Mouse (Mus musculus): ENCODE results near the gene Ryr3. TPM values are rescaled to one million over a fixed set of nuclear protein-coding genes. Genes with fewer than 3 reads are reported as not detected.

Ryr3 gene
- total RNA-seq, 2 experiments from 2014 or later: 76.9 to 86.6 TPM

- no peak for DNase-seq (ENCODE audit: low spot score in 2 of 2)
- TF ChIP-seq CTCF (conservative IDR thresholded peaks at IDR 0.05): no peak
- H3K27ac ChIP-seq: no peak overlapping the region
- H3K4me3 ChIP-seq: no peak overlapping the region
Observed at GRCm38 (mm10) chr2:113076396-113076795, 140.5 kb downstream of the Ryr3 start.

GRCm38 (mm10) chr2:113059367-113059766 lies 157.5 kb downstream of the Ryr3 start:
- no peak for DNase-seq (ENCODE audit: low spot score in 2 of 2)
- H3K4me3 ChIP-seq: no peak overlapping the region
- H3K27ac ChIP-seq: peak overlapping the region; percentile 61; the same call in 1 of the 2 replicates
- TF ChIP-seq CTCF (conservative IDR thresholded peaks at IDR 0.05): no peak

GRCm38 (mm10) chr2:113058914-113059313 lies 158.0 kb downstream of the Ryr3 start:
- no peak for TF ChIP-seq CTCF (conservative IDR thresholded peaks at IDR 0.05)
- DNase-seq (ENCODE audit: low spot score in 2 of 2): peak; percentile 77 to 88
- Histone ChIP-seq H3K27ac (peak overlapping the region; percentile 61; the same call in 1 of the 2 replicates), H3K4me3 (no peak overlapping the region)

GRCm38 (mm10) chr2:113058116-113058515 lies 158.8 kb downstream of the Ryr3 start:
- no peak for TF ChIP-seq CTCF (conservative IDR thresholded peaks at IDR 0.05)
- DNase-seq (ENCODE audit: low spot score in 2 of 2): peak in 1 of 2 experiments; percentile 12
- no peak overlapping the region for H3K4me3 ChIP-seq
- H3K27ac ChIP-seq: no peak overlapping the region

GRCm38 (mm10) chr2:113055591-113055990 lies 161.3 kb downstream of the Ryr3 start:
- no peak overlapping the region for H3K4me3 ChIP-seq
- H3K27ac ChIP-seq: no peak overlapping the region
- no peak for DNase-seq (ENCODE audit: low spot score in 2 of 2)
- no peak for TF ChIP-seq CTCF (conservative IDR thresholded peaks at IDR 0.05)

- TF ChIP-seq CTCF (conservative IDR thresholded peaks at IDR 0.05): no peak
- Histone ChIP-seq H3K27ac (no peak overlapping the region), H3K4me3 (no peak overlapping the region)
- no peak for DNase-seq (ENCODE audit: low spot score in 2 of 2)
Observed at GRCm38 (mm10) chr2:113049831-113050230, 167.1 kb downstream of the Ryr3 start.

- Histone ChIP-seq H3K27ac (no peak overlapping the region), H3K4me3 (no peak overlapping the region)
- no peak for DNase-seq (ENCODE audit: low spot score in 2 of 2)
- TF ChIP-seq CTCF (conservative IDR thresholded peaks at IDR 0.05): no peak
Observed at GRCm38 (mm10) chr2:113036550-113036949, 180.3 kb downstream of the Ryr3 start.

- DNase-seq (ENCODE audit: low spot score in 2 of 2): no peak
- no peak overlapping the region for H3K4me3 ChIP-seq
- H3K27ac ChIP-seq: no peak overlapping the region
- no peak for TF ChIP-seq CTCF (conservative IDR thresholded peaks at IDR 0.05)
Observed at GRCm38 (mm10) chr2:113030689-113031088, 186.2 kb downstream of the Ryr3 start.

GRCm38 (mm10) chr2:113019896-113020295 lies 197.0 kb downstream of the Ryr3 start:
- Histone ChIP-seq H3K27ac (peak overlapping the region; percentile 2; the same call in 1 of the 2 replicates), H3K4me3 (no peak overlapping the region)
- no peak for TF ChIP-seq CTCF (conservative IDR thresholded peaks at IDR 0.05)
- peak in 1 of 2 experiments; percentile 12 for DNase-seq (ENCODE audit: low spot score in 2 of 2)

GRCm38 (mm10) chr2:113018278-113018677 lies 198.6 kb downstream of the Ryr3 start:
- no peak for TF ChIP-seq CTCF (conservative IDR thresholded peaks at IDR 0.05)
- DNase-seq (ENCODE audit: low spot score in 2 of 2): no peak
- no peak overlapping the region for H3K27ac ChIP-seq

GRCm38 (mm10) chr2:113016236-113016635 lies 200.7 kb downstream of the Ryr3 start:
- no peak overlapping the region for H3K27ac ChIP-seq
- H3K4me3 ChIP-seq: no peak overlapping the region
- DNase-seq (ENCODE audit: low spot score in 2 of 2): no peak
- no peak for TF ChIP-seq CTCF (conservative IDR thresholded peaks at IDR 0.05)

More at GRCm38 (mm10) chr2:113018278-113018677, 198.6 kb downstream of the Ryr3 start:
- H3K4me3 ChIP-seq: no peak overlapping the region

- peak; percentile 39 for TF ChIP-seq CTCF (conservative IDR thresholded peaks at IDR 0.05)
- peak overlapping the region; percentile 62 for H3K27ac ChIP-seq
- DNase-seq (ENCODE audit: low spot score in 2 of 2): peak in 1 of 2 experiments; percentile 42
- no peak overlapping the region; the same call in 1 of the 2 replicates for H3K4me3 ChIP-seq
Observed at GRCm38 (mm10) chr2:113008961-113009740, 207.7 kb downstream of the Ryr3 start.

GRCm38 (mm10) chr2:112998498-112998897 lies 218.4 kb downstream of the Ryr3 start:
- TF ChIP-seq CTCF (conservative IDR thresholded peaks at IDR 0.05): no peak
- no peak overlapping the region for H3K27ac ChIP-seq
- DNase-seq (ENCODE audit: low spot score in 2 of 2): no peak
- no peak overlapping the region for H3K4me3 ChIP-seq
